13 mouse cellular contexts compared by ENCODE assay signal in the genomic region with DNA sequence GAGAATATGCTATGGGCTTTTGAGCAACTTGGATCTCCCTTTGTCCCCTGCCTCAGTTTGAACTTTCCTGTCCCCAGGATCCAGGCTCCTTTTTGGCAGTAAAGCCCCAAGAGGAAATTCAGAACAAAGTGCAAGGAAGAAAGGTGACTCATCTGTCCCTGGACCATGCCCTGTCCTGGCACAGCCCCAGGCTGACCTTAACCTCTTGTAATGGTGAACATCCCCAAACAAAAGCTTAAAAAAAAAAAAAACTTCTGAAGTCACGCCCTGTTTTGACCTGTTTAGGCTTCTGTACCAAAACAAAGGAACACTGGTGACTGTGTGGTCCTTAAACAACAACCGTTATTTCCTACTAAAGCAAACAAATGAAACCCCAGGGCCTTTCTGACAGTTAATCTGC. TPM values are rescaled to one million over a fixed set of nuclear protein-coding genes. Genes with fewer than 3 reads are reported as not detected.
DNase-seq lines count a peak whose midpoint lies in the region; ATAC-seq lines count a peak whose summit lies in the region.
"Had no signal": no experiment of that assay in that cellular context is flagged by ENCODE, and none has a peak within 500 bp of the region (broad histone marks: within the 10 kb centered on the region; RNA-seq: fewer than 3 reads in every experiment).

No protein-coding gene starts in this region.

- no peaks in the 10 kb centered on the region for H3K9me3 ChIP-seq in forebrain, embryonic 12.5 days
- H3K9me3 ChIP-seq: lung, embryonic 15.5 days had no signal

- no peaks in the 10 kb centered on the region for H3K36me3 ChIP-seq in forebrain, embryonic 12.5 days (replicated peaks)
- H3K36me3 ChIP-seq: lung, embryonic 15.5 days had no signal

- peak; percentile 30 to 39 for DNase-seq in lung, adult 18-20 months
- no peak for DNase-seq in lung, postnatal 25 days (ENCODE audit: low spot score)
- peak; percentile 78 for DNase-seq in adrenal gland, adult 8-10 months
- DNase-seq in heart, postnatal 25 days (ENCODE audit: low spot score): peak; percentile 43
- DNase-seq in lung, postnatal 36 days: peak; percentile 48
- DNase-seq in spleen, postnatal 36 days (ENCODE audit: low spot score in 2 of 2): no peak
- no peak for DNase-seq in layer of hippocampus, adult 8-10 months (ENCODE audit: low spot score in 2 of 2)
- DNase-seq: cerebellum, postnatal 25 days; thymus, postnatal 14 days had no signal

- WGBS in forebrain, embryonic 12.5 days: 73% methylated on average over 2 of the region's 2 CpGs

- no peak overlapping the region for H3K27ac ChIP-seq in forebrain, embryonic 12.5 days
- H3K27ac ChIP-seq: lung, embryonic 15.5 days had no signal

- no peak overlapping the region for H3K9ac ChIP-seq in forebrain, embryonic 12.5 days
- H3K9ac ChIP-seq: lung, embryonic 15.5 days had no signal

- ATAC-seq in forebrain, embryonic 12.5 days (ENCODE audit: low FRiP score): no peak
- ATAC-seq: hindbrain, embryonic 16.5 days had no signal

- no peaks in the 10 kb centered on the region for H3K4me1 ChIP-seq in forebrain, embryonic 12.5 days
- H3K4me1 ChIP-seq: lung, embryonic 15.5 days had no signal

- intact Hi-C loops in heart, postnatal 25 days (cut with DNase I): no loop called here

- no peaks in the 10 kb centered on the region for H3K27me3 ChIP-seq in forebrain, embryonic 12.5 days
- H3K27me3 ChIP-seq: lung, embryonic 15.5 days had no signal

- no peak overlapping the region for H3K4me2 ChIP-seq in forebrain, embryonic 12.5 days
- H3K4me2 ChIP-seq: lung, embryonic 15.5 days had no signal

- H3K4me3 ChIP-seq in forebrain, embryonic 12.5 days (replicated peaks): no peak overlapping the region
- H3K4me3 ChIP-seq: lung, embryonic 15.5 days; myocyte had no signal

RNA-seq across cellular contexts. Expression of a gene that starts 45.5 kb away (rescaled TPM):
- total RNA-seq in adrenal gland, adult 8-10 months (2022): 10 to 100 TPM; 21.8 to 35.5 (median 26.6) TPM
- total RNA-seq in heart, postnatal 25 days (2021): 10 to 100 TPM; 10.9 to 15.1 TPM
- 16.2 and 16.8 TPM in 2 replicates for polyA plus RNA-seq in forebrain, embryonic 12.5 days (2016; fragmentation: Nextera tagmentation; extraction: Ambion mirVana)
- total RNA-seq in layer of hippocampus, adult 8-10 months (2022): 10 to 100 TPM; 19.6 to 42.2 (median 25.1) TPM

RNA-seq across cellular contexts. Expression of a gene that starts 45.9 kb away (rescaled TPM):
- 1 to 10 TPM; 5.7 to 6.9 (median 5.8) TPM for total RNA-seq in adrenal gland, adult 8-10 months (2022)
- 1 to 10 TPM; 7.8 to 8.1 TPM for total RNA-seq in heart, postnatal 25 days (2021)
- 11.2 and 12.6 TPM in 2 replicates for polyA plus RNA-seq in forebrain, embryonic 12.5 days (2016; fragmentation: Nextera tagmentation; extraction: Ambion mirVana)
- total RNA-seq in layer of hippocampus, adult 8-10 months (2022): 10 to 100 TPM; 10.6 to 13.4 (median 10.9) TPM

Comparison
In these comparisons a context has a peak if more than half of its experiments do, and no peak if none do; other contexts are left out.
1. DNase-seq: peak in lung, adult 18-20 months (2 of 2), adrenal gland, adult 8-10 months (single experiment), heart, postnatal 25 days (single experiment) and lung, postnatal 36 days (single experiment); none in lung, postnatal 25 days (single experiment), spleen, postnatal 36 days (0 of 2) and layer of hippocampus, adult 8-10 months (0 of 2).